Mouse (Mus musculus) small intestine, adult 2 months (tissue): ENCODE data around the gene Mbnl1. TPM values are rescaled to one million over a fixed set of nuclear protein-coding genes. Genes with fewer than 3 reads are reported as not detected.
A peak's percentile ranks its signal among the peaks of the same experiment; 100 is the strongest.

Experiments used
- H3K27ac ChIP-seq: fragments of 200-500 bp; 2 replicates; pipeline ENCODE4 v1.5.1; 2012; ENCODE audit warnings: low read depth, low read length, control low read depth, inconsistent platforms; ENCODE audit not compliant: insufficient read depth
- H3K27me3 ChIP-seq: fragments of 200-500 bp; 2 replicates; pipeline ENCODE4 v1.6.1; 2012; ENCODE audit warnings: mild to moderate bottlenecking, moderate library complexity, low read length, inconsistent platforms; ENCODE audit not compliant: control insufficient read depth, insufficient read depth
- H3K36me3 ChIP-seq: fragments of 200-500 bp; 2 replicates; pipeline ENCODE4 v1.6.1; 2012; ENCODE audit warnings: mild to moderate bottlenecking, low read length, control low read depth, inconsistent platforms; ENCODE audit not compliant: control insufficient read depth, insufficient read depth
- H3K4me1 ChIP-seq: fragments of 200-500 bp; 2 replicates; pipeline ENCODE4 v1.6.1; 2012; ENCODE audit warnings: low read length, inconsistent platforms, mixed read lengths; ENCODE audit not compliant: control insufficient read depth, insufficient read depth, insufficient read length
- H3K4me3 ChIP-seq: fragments of 200-500 bp; 2 replicates; pipeline ENCODE4 v1.5.1; 2012; ENCODE audit warnings: low read depth, mild to moderate bottlenecking, control low read depth, inconsistent platforms, low read length, moderate library complexity
- CTCF ChIP-seq: fragments of 200-500 bp; IDR thresholded peaks from 2 replicates; pipeline ENCODE4 v1.5.1; 2012; ENCODE audit warnings: low read depth, mild to moderate bottlenecking, control low read depth, inconsistent platforms, low read length, moderate library complexity, mixed read lengths; ENCODE audit not compliant: insufficient replicate concordance, insufficient read length; ENCODE audit errors: extremely low read depth
- POLR2A ChIP-seq: fragments of 200-500 bp; IDR thresholded peaks from 2 replicates; pipeline ENCODE4 v1.6.1; 2012; ENCODE audit warnings: low read depth, mild to moderate bottlenecking, control low read depth, inconsistent platforms, low read length, moderate library complexity
- WGBS: fragments of 180-500 bp; shearing (Covaris S2); methylation state at CpG from one replicate; pipeline ENCODE4 v1.1.7; 2018; 5-methylcytosine and 5-hydroxymethylcytosine counted together
- polyA plus RNA-seq: library from polyadenylated mRNA; depleted of rRNA; stranded (reverse); fragments of >200 nt; gene quantifications from 2 replicates; pipeline ENCODE4 v1.2.3, GENCODE M21; 2012

Mbnl1 gene
- polyA plus RNA-seq, 1 experiment: 48.7 TPM

- H3K4me1 ChIP-seq: no peaks in the 10 kb centered on the region; the same call in 1 of the 2 replicates
- no peak overlapping the region for H3K4me3 ChIP-seq
- no peaks in the 10 kb centered on the region for H3K27me3 ChIP-seq
- peaks cover 17% of the 10 kb centered on the region for H3K36me3 ChIP-seq
- WGBS: 16% methylated on average over 4 of the region's 4 CpGs
- TF ChIP-seq CTCF (peak; percentile 74; the same call in 1 of the 2 replicates), POLR2A (no peak)
- H3K27ac ChIP-seq: no peak overlapping the region
Observed at GRCm38 (mm10) chr3:60601686-60602085, 129.1 kb downstream of the Mbnl1 start.

- Histone ChIP-seq H3K27me3 (no peaks in the 10 kb centered on the region), H3K36me3 (peaks cover 17% of the 10 kb centered on the region), H3K4me3 (no peak overlapping the region), H3K27ac (no peak overlapping the region), H3K4me1 (no peaks in the 10 kb centered on the region; the same call in 1 of the 2 replicates)
- 77% methylated on average over 4 of the region's 4 CpGs for WGBS
- TF ChIP-seq CTCF (no peak), POLR2A (no peak)
Observed at GRCm38 (mm10) chr3:60602923-60603549, 130.4 kb downstream of the Mbnl1 start.

- TF ChIP-seq CTCF (no peak), POLR2A (no peak)
- Histone ChIP-seq H3K27me3 (no peaks in the 10 kb centered on the region), H3K36me3 (peaks cover 17% of the 10 kb centered on the region), H3K27ac (no peak overlapping the region), H3K4me3 (no peak overlapping the region), H3K4me1 (no peaks in the 10 kb centered on the region; the same call in 1 of the 2 replicates)
- 91% methylated on average over 4 of the region's 4 CpGs for WGBS
Observed at GRCm38 (mm10) chr3:60603637-60604036, 131.0 kb downstream of the Mbnl1 start.

- Histone ChIP-seq H3K36me3 (peaks cover 14% of the 10 kb centered on the region), H3K27me3 (no peaks in the 10 kb centered on the region), H3K4me1 (no peaks in the 10 kb centered on the region; the same call in 1 of the 2 replicates), H3K4me3 (no peak overlapping the region), H3K27ac (no peak overlapping the region)
- WGBS: 65% methylated on average over 6 of the region's 6 CpGs
- TF ChIP-seq POLR2A: no peak
- TF ChIP-seq CTCF: no peak
Observed at GRCm38 (mm10) chr3:60604205-60604604, 131.6 kb downstream of the Mbnl1 start.

- Histone ChIP-seq H3K4me3 (no peak overlapping the region), H3K27me3 (no peaks in the 10 kb centered on the region), H3K4me1 (no peaks in the 10 kb centered on the region), H3K36me3 (peaks cover 20% of the 10 kb centered on the region), H3K27ac (no peak overlapping the region)
- 20% methylated on average over 2 of the region's 2 CpGs for WGBS
- TF ChIP-seq POLR2A: no peak
- TF ChIP-seq CTCF: no peak
Observed at GRCm38 (mm10) chr3:60608952-60609403, 136.3 kb downstream of the Mbnl1 start.

GRCm38 (mm10) chr3:60611839-60612238, 139.2 kb downstream of the Mbnl1 start:
- H3K36me3 ChIP-seq: peaks cover 17% of the 10 kb centered on the region
- H3K27ac ChIP-seq: no peak overlapping the region
- H3K27me3 ChIP-seq: no peaks in the 10 kb centered on the region
- WGBS: 23% methylated on average over 2 of the region's 2 CpGs
- TF ChIP-seq POLR2A (no peak), CTCF (no peak)
- peaks cover 3% of the 10 kb centered on the region; the same call in 1 of the 2 replicates for H3K4me1 ChIP-seq
- no peak overlapping the region for H3K4me3 ChIP-seq

- H3K36me3 ChIP-seq: peaks cover 22% of the 10 kb centered on the region
- no peak for TF ChIP-seq POLR2A
- no peak for TF ChIP-seq CTCF
- no peaks in the 10 kb centered on the region for H3K27me3 ChIP-seq
- WGBS: 89% methylated on average over 7 of the region's 7 CpGs
- no peak overlapping the region for H3K4me3 ChIP-seq
- no peak overlapping the region for H3K27ac ChIP-seq
- peaks cover 3% of the 10 kb centered on the region; the same call in 1 of the 2 replicates for H3K4me1 ChIP-seq
Observed at GRCm38 (mm10) chr3:60613121-60613520, 140.5 kb downstream of the Mbnl1 start.
